Mouse (Mus musculus) liver, embryonic 14.5 days (tissue): Measurements from ENCODE around the gene Tdg. TPM values are rescaled to one million over a fixed set of nuclear protein-coding genes. Genes with fewer than 3 reads are reported as not detected.
A peak's percentile ranks its signal among the peaks of the same experiment; 100 is the strongest.

Source experiments
- ATAC-seq: fragments of 200-750 bp; cut with Nextera tagmentation; 2 replicates; pipeline ENCODE4 v1.8.0; 2017; ENCODE audit warnings: moderate number of reproducible peaks, mild to moderate bottlenecking, moderate library complexity; ENCODE audit not compliant: insufficient read depth
- DNase-seq, 3 experiments: peaks; one replicate each; pipeline ENCODE4 v3.0.0-alpha.2; 2012 to 2013; ENCODE audit warnings: low read depth in 3 of 3, low spot score in 3 of 3
- H3K27ac ChIP-seq: fragments of 300-500 bp; sonication (generic); 2 replicates; pipeline ENCODE4 v1.5.1; 2014; ENCODE audit warnings: moderate library complexity, mild to moderate bottlenecking, control low read depth, inconsistent platforms
- H3K27me3 ChIP-seq: fragments of 300-500 bp; sonication (generic); 2 replicates; pipeline ENCODE4 v1.6.1; 2014; ENCODE audit warnings: mild to moderate bottlenecking, low read length, moderate library complexity; ENCODE audit not compliant: control insufficient read depth, insufficient read depth
- H3K36me3 ChIP-seq: fragments of 300-500 bp; sonication (generic); replicated peaks from 2 replicates; pipeline ENCODE4 v1.6.1; 2014; ENCODE audit warnings: low read depth; ENCODE audit not compliant: control insufficient read depth, insufficient read depth
- H3K4me1 ChIP-seq, 2 experiments: fragments of 200-500 bp in 1 of 2; fragments of 300-500 bp in 1 of 2; sonication (generic) in 1 of 2; replicated peaks; 2 replicates each; pipeline ENCODE4 v1.6.1; 2012 to 2014; ENCODE audit warnings: antibody characterized with exemption in 1 of 2, inconsistent platforms in 1 of 2, low read length in 1 of 2; ENCODE audit not compliant: control insufficient read depth in 2 of 2, insufficient read depth in 2 of 2
- H3K4me2 ChIP-seq: fragments of 300-500 bp; sonication (generic); 2 replicates; pipeline ENCODE4 v1.6.1; 2014; ENCODE audit warnings: low read depth, mild to moderate bottlenecking, control low read depth, moderate library complexity
- H3K4me3 ChIP-seq, 2 experiments: fragments of 200-500 bp in 1 of 2; fragments of 300-500 bp in 1 of 2; sonication (generic) in 1 of 2; 2 replicates each; pipeline ENCODE4 v1.5.1; 2012 to 2014; ENCODE audit warnings: low read depth in 2 of 2, low read length in 2 of 2, mild to moderate bottlenecking in 2 of 2, control low read depth in 1 of 2, inconsistent platforms in 1 of 2, moderate library complexity in 1 of 2; ENCODE audit not compliant: insufficient read depth in 1 of 2
- H3K9ac ChIP-seq: fragments of 300-500 bp; sonication (generic); replicated peaks from 2 replicates; pipeline ENCODE4 v1.6.1; 2014; ENCODE audit warnings: mild to moderate bottlenecking, control low read depth, moderate library complexity
- H3K9me3 ChIP-seq: fragments of 300-500 bp; sonication (generic); 2 replicates; pipeline ENCODE4 v1.6.1; 2016; ENCODE audit warnings: low read length, mixed read lengths; ENCODE audit not compliant: control insufficient read depth
- CTCF ChIP-seq: IDR thresholded peaks from 2 replicates; pipeline ENCODE4 v1.5.1; 2016; ENCODE audit warnings: antibody characterized with exemption, low read depth, control low read depth
- EP300 ChIP-seq: IDR thresholded peaks from 2 replicates; pipeline ENCODE4 v1.6.1; 2016; ENCODE audit warnings: antibody characterized with exemption, low read depth
- WGBS: fragments of 180-500 bp; shearing (Covaris S2); extraction: QIAGEN DNeasy Blood & Tissue Kit; methylation state at CpG from one replicate; pipeline ENCODE4 v1.1.7; 2014; ENCODE audit not compliant: insufficient replicate concordance; 5-methylcytosine and 5-hydroxymethylcytosine counted together
- polyA plus RNA-seq, 2 experiments: library from polyadenylated mRNA; depleted of rRNA in 1 of 2; stranded (reverse) in 1 of 2; unstranded in 1 of 2; fragments of >200 nt; fragmentation: Nextera tagmentation in 1 of 2; extraction: Ambion mirVana in 1 of 2; gene quantifications; 2 replicates each; pipeline versions ENCODE4 v1.2.1 to v1.2.3; 2012 to 2014

Gene Tdg
- polyA plus RNA-seq, 2 experiments = 21.3 to 33.0 TPM

DNA sequence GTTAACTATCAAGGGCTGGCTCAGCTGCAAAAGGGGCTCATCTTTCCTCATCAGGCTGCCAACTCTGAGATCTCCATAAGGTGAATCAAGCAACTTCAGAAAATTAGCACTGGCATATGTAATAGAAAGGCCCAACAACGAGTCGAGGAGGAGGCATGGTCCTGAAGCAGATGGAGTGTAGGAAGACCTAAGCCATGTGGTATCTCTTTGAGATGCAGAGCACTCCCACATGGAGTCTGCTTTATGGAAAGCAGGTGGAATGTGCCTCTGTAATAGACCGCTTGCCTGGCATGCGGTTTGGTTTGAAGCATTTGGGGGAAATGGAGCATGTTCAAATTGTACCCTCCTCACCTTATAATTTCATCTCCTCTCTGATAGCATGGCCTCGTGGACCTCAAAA lies 51.1 kb downstream of the Tdg start:
- WGBS = 72% methylated on average over 5 of the region's 5 CpGs
- peaks cover 2 to 6% of the 10 kb centered on the region in 2 experiments; a peak in 2 of 4 replicates for H3K4me1 ChIP-seq
- no peak overlapping the region for H3K4me3 ChIP-seq
- ATAC-seq (no peak), DNase-seq (no peak)
- no peaks in the 10 kb centered on the region for H3K36me3 ChIP-seq
- no peak overlapping the region for H3K9ac ChIP-seq
- no peaks in the 10 kb centered on the region for H3K9me3 ChIP-seq
- no peak overlapping the region for H3K27ac ChIP-seq
- no peak overlapping the region for H3K4me2 ChIP-seq
- H3K27me3 ChIP-seq = no peaks in the 10 kb centered on the region
- TF ChIP-seq CTCF = no peak
- TF ChIP-seq EP300 = no peak

DNA sequence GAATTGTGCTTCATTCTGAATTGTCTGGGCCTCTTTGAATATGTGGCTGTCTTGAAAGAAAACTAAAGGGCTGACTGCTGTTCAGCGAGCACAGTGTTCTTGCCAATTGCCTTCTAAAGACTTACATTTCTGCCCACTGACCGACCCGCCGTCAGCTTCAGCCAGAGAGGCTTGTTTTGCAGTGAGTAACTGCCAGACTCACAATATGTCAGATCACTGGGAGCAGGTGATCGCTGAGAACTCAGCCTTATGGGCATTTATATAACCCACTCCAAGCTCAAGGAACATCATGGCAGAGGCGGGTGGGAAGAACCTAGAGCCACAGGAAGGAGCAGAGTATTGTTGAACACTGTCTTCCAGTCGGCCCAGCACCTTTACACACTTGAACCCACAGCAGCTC lies 52.0 kb downstream of the Tdg start:
- H3K27me3 ChIP-seq = no peaks in the 10 kb centered on the region
- peaks cover 2 to 6% of the 10 kb centered on the region in 2 experiments; a peak in 2 of 4 replicates for H3K4me1 ChIP-seq
- H3K4me3 ChIP-seq = no peak overlapping the region
- H3K9me3 ChIP-seq = no peaks in the 10 kb centered on the region
- H3K9ac ChIP-seq = no peak overlapping the region
- WGBS = 77% methylated on average over 7 of the region's 7 CpGs
- no peaks in the 10 kb centered on the region for H3K36me3 ChIP-seq
- DNase-seq = no peak
- TF ChIP-seq CTCF (no peak), EP300 (no peak)
- H3K27ac ChIP-seq = no peak overlapping the region
- ATAC-seq = no peak
- H3K4me2 ChIP-seq = no peak overlapping the region

DNA sequence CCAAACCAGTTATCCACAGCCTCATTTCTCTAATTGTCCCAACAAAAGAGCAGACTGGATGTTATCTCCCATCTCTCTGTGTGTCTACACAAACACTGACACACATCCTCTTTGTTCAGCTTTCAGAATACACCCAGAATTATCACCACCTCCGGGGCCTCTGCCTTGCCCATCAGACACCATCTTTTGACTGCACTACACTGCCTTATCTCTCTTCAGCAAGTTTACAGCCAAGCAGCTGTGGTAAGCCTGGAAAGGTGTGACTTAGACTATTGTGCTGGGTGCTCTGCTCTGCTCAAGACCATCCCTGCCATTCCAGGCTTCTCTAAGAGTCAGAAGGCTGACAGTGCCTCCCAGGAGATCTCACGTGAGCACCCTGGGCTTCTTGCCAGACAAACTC lies 55.8 kb downstream of the Tdg start:
- ATAC-seq (peak; percentile 93), DNase-seq (no peak)
- Histone ChIP-seq H3K9ac (no peak overlapping the region), H3K9me3 (no peaks in the 10 kb centered on the region), H3K27me3 (peaks cover 1% of the 10 kb centered on the region), H3K4me3 (no peak overlapping the region), H3K36me3 (no peaks in the 10 kb centered on the region), H3K27ac (no peak overlapping the region), H3K4me2 (no peak overlapping the region), H3K4me1 (peaks cover 2 to 6% of the 10 kb centered on the region in 2 experiments; a peak in 2 of 4 replicates)
- no peak for TF ChIP-seq CTCF
- peak; percentile 33; the same call in 1 of the 2 replicates for TF ChIP-seq EP300
- 22% methylated on average over 2 of the region's 2 CpGs for WGBS

DNA sequence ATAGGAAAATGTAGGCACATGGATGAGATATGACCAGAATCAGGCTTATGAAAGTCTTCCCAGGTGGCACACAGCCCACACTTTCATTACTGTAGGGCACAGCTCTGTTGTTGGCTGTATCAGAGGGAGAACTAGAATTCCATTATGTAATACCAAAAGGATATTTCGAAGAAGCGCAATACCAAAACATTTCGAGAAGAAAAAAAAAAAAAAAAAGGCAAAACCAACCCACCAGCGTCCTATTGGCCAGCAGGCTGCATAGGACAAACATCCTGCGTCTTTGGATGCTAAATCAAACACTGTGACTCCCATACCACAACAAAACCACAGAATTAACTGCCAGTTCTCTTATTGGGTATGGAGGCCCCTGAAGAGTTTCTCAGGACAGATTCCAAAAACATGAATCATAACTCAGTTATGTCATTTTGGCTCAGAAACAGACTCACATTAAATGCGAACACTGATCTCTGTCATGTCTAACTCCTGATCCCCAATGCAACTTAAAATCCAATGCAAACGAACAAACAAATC lies 60.1 kb downstream of the Tdg start:
- Histone ChIP-seq H3K9ac (no peak overlapping the region), H3K4me3 (no peak overlapping the region), H3K4me1 (peaks cover 2 to 6% of the 10 kb centered on the region in 2 experiments; a peak in 2 of 4 replicates), H3K36me3 (no peaks in the 10 kb centered on the region), H3K27me3 (peaks cover 5% of the 10 kb centered on the region), H3K9me3 (no peaks in the 10 kb centered on the region), H3K4me2 (no peak overlapping the region), H3K27ac (no peak overlapping the region)
- TF ChIP-seq EP300 (no peak), CTCF (no peak)
- DNase-seq = no peak
- 45% methylated on average over 7 of the region's 7 CpGs for WGBS
- ATAC-seq = no peak

GRCm38 (mm10) chr10:82690494-82690893 lies 60.9 kb downstream of the Tdg start, which contains the start of gene Glt8d2:
TSS of gene Glt8d2 (minus strand) at chr10:82690650.
- H3K4me2 ChIP-seq = peak within 1 kb of the TSS; percentile 6; the same call in 1 of the 2 replicates
- H3K9me3 ChIP-seq = no peaks in the 10 kb centered on the region
- 11% methylated on average over 14 of the region's 14 CpGs for WGBS
- H3K36me3 ChIP-seq = no peaks in the 10 kb centered on the region
- no peak within 1 kb of the TSS for H3K9ac ChIP-seq
- DNase-seq (no peak), ATAC-seq (no peak)
- no peak within 1 kb of the TSS for H3K27ac ChIP-seq
- TF ChIP-seq EP300 (no peak), CTCF (no peak)
- H3K27me3 ChIP-seq = peaks cover 5% of the 10 kb centered on the region
- peaks cover 2% of the 10 kb centered on the region in 2 experiments; a peak in 2 of 4 replicates for H3K4me1 ChIP-seq
- no peak within 1 kb of the TSS for H3K4me3 ChIP-seq
